ENCODE assay signal across 19 mouse cellular contexts in the genomic region with DNA sequence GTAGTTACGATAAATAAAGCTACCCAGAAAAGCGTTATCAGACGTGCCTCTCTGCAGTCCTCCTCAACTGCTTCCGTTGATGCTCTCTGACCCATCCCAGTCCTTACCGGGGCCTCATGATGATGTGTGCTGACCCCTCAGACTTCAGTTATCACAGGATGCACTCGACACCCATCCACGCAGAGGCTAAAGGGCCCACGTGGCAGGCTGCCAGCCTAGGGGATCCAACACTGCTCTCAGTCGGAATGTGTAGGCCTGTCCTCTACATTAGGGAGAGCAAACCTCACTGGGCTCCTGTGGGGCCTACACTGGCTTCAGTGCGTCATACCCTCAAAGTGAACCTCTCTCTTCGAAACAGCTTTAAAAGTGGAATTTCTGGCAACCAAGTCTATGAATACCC. TPM values are rescaled to one million over a fixed set of nuclear protein-coding genes. Genes with fewer than 3 reads are reported as not detected.
DNase-seq lines count a peak whose midpoint lies in the region; ATAC-seq and TF ChIP-seq lines count a peak whose summit lies in the region.
"Had no signal": no experiment of that assay in that cellular context is flagged by ENCODE, and none has a peak within 500 bp of the region (broad histone marks: within the 10 kb centered on the region; RNA-seq: fewer than 3 reads in every experiment).

No protein-coding gene starts in this region.

- H3K27ac ChIP-seq in liver, embryonic 14.5 days, result no peak overlapping the region
- H3K27ac ChIP-seq in gastrocnemius, adult 2 months, result no peak overlapping the region
- H3K27ac ChIP-seq: embryonic facial prominence, embryonic 12.5 days; forebrain, embryonic 15.5 days; hindbrain, embryonic 13.5 days; hindbrain, postnatal 0 days had no signal

- 24% methylated on average over 11 of the region's 11 CpGs for WGBS in liver, embryonic 14.5 days (ENCODE audit: insufficient replicate concordance)

- no peak overlapping the region for H3K4me3 ChIP-seq in liver, embryonic 14.5 days (ENCODE audit: insufficient read depth in 1 of 2, low read depth in 2 of 2, low read length in 2 of 2)
- H3K4me3 ChIP-seq in gastrocnemius, adult 2 months, result no peak overlapping the region
- H3K4me3 ChIP-seq: embryonic facial prominence, embryonic 12.5 days; forebrain, embryonic 15.5 days; heart, embryonic 12.5 days; hindbrain, embryonic 13.5 days had no signal

- intact Hi-C loops in heart, postnatal 14 days (cut with DNase I), result no loop called here
- intact Hi-C loops in gastrocnemius, adult 2 months (cut with DNase I), result no loop called here

- peaks cover 3 to 27% of the 10 kb centered on the region in 2 experiments; a peak in 3 of 4 replicates for H3K4me1 ChIP-seq in liver, embryonic 14.5 days (replicated peaks; ENCODE audit: control insufficient read depth in 2 of 2, insufficient read depth in 2 of 2, low read length in 1 of 2)
- H3K4me1 ChIP-seq: embryonic facial prominence, embryonic 12.5 days; forebrain, embryonic 15.5 days; hindbrain, embryonic 13.5 days had no signal

- TF ChIP-seq EP300 in liver, embryonic 14.5 days (IDR thresholded peaks at IDR 0.05; ENCODE audit: low read depth), result no peak

- no peak for TF ChIP-seq CTCF in liver, embryonic 14.5 days (IDR thresholded peaks at IDR 0.05; ENCODE audit: low read depth)
- no peak for TF ChIP-seq CTCF in gastrocnemius, adult 2 months (IDR thresholded peaks at IDR 0.05)

- ATAC-seq in liver, embryonic 14.5 days (ENCODE audit: insufficient read depth), result peak; percentile 35; the same call in 1 of the 2 replicates
- ATAC-seq: forebrain, embryonic 15.5 days; hindbrain, postnatal 0 days had no signal

- peak; percentile 87 for DNase-seq in heart, adult 11 months
- no peak for DNase-seq in heart, postnatal 14 days
- peak; percentile 45 for DNase-seq in testis, postnatal 10 days (ENCODE audit: low spot score)
- no peak for DNase-seq in testis, postnatal 14 days (ENCODE audit: low spot score)
- DNase-seq in liver, embryonic 14.5 days (ENCODE audit: low read depth in 3 of 3, low spot score in 3 of 3), result no peak
- no peak for DNase-seq in frontal cortex, postnatal 14 days (ENCODE audit: low spot score in 2 of 2)
- DNase-seq in gastrocnemius, adult 2 months, result no peak
- DNase-seq in thymus, postnatal 0 days (ENCODE audit: low spot score), result no peak
- DNase-seq: adrenal gland, adult 2 months; adrenal gland, postnatal 25 days; cerebellum, adult 18-20 months; cerebellum, adult 9-11 months; gastrocnemius, postnatal 14 days had no signal

- no peaks in the 10 kb centered on the region for H3K36me3 ChIP-seq in liver, embryonic 14.5 days (replicated peaks; ENCODE audit: control insufficient read depth, insufficient read depth, low read depth)
- H3K36me3 ChIP-seq: embryonic facial prominence, embryonic 12.5 days; forebrain, embryonic 15.5 days; heart, embryonic 12.5 days; hindbrain, embryonic 13.5 days had no signal

- no peak overlapping the region for H3K9ac ChIP-seq in liver, embryonic 14.5 days (replicated peaks)
- H3K9ac ChIP-seq: embryonic facial prominence, embryonic 12.5 days; forebrain, embryonic 15.5 days; heart, embryonic 12.5 days; hindbrain, embryonic 13.5 days had no signal

- H3K27me3 ChIP-seq in liver, embryonic 14.5 days (ENCODE audit: control insufficient read depth, insufficient read depth, low read length), result no peaks in the 10 kb centered on the region
- H3K27me3 ChIP-seq: CH12.LX; embryonic facial prominence, embryonic 12.5 days; forebrain, embryonic 15.5 days; hindbrain, embryonic 13.5 days had no signal

- no peak overlapping the region for H3K4me2 ChIP-seq in liver, embryonic 14.5 days (ENCODE audit: low read depth)
- H3K4me2 ChIP-seq: embryonic facial prominence, embryonic 12.5 days; forebrain, embryonic 15.5 days; heart, embryonic 12.5 days; hindbrain, embryonic 13.5 days had no signal

- H3K9me3 ChIP-seq in liver, embryonic 14.5 days (ENCODE audit: control insufficient read depth, low read length), result no peaks in the 10 kb centered on the region
- H3K9me3 ChIP-seq: embryonic facial prominence, embryonic 12.5 days; forebrain, embryonic 15.5 days; hindbrain, embryonic 13.5 days had no signal

RNA-seq across cellular contexts. Expression of a gene that starts 45.8 kb away (rescaled TPM):
- 1 to 10 TPM; 2.4 to 4.9 TPM for total RNA-seq in heart, postnatal 14 days (2021)
- polyA plus RNA-seq in liver, embryonic 14.5 days (2012; rRNA removed), result 2.7 and 3.0 TPM in 2 replicates
- 4.4 and 4.5 TPM in 2 replicates for polyA plus RNA-seq in liver, embryonic 14.5 days (2014; fragmentation: Nextera tagmentation; extraction: Ambion mirVana)
- 1 to 10 TPM; 2.2 to 4.0 TPM for total RNA-seq in gastrocnemius, adult 2 months (2021)
- polyA plus RNA-seq in thymus, postnatal 0 days (2015; fragmentation: Nextera tagmentation; extraction: Ambion mirVana), result 40.7 and 45.5 TPM in 2 replicates

Comparison
In these comparisons a context has a peak if more than half of its experiments do, and no peak if none do; other contexts are left out.
1. DNase-seq: peak in heart, adult 11 months (single experiment) and testis, postnatal 10 days (single experiment); none in heart, postnatal 14 days (0 of 2), testis, postnatal 14 days (single experiment), liver, embryonic 14.5 days (0 of 3), frontal cortex, postnatal 14 days (0 of 2), gastrocnemius, adult 2 months (single experiment) and thymus, postnatal 0 days (single experiment).